8 mouse cellular contexts compared by ENCODE assay signal in genomic region chr15:84450441-84451183, GRCm38 (mm10). TPM values are rescaled to one million over a fixed set of nuclear protein-coding genes. Genes with fewer than 3 reads are reported as not detected.
DNase-seq lines count a peak whose midpoint lies in the region; ATAC-seq and TF ChIP-seq lines count a peak whose summit lies in the region.

No protein-coding gene starts in this region.

- peak overlapping the region; percentile 54 for H3K9ac ChIP-seq in embryonic facial prominence, embryonic 13.5 days
- H3K9ac ChIP-seq in heart, embryonic 12.5 days = peak overlapping the region; percentile 53

- H3K36me3 ChIP-seq in C2C12 (ENCODE audit: control insufficient read depth, insufficient read depth) = no peaks in the 10 kb centered on the region
- H3K36me3 ChIP-seq in embryonic facial prominence, embryonic 13.5 days = no peaks in the 10 kb centered on the region
- H3K36me3 ChIP-seq in heart, embryonic 12.5 days = no peaks in the 10 kb centered on the region

- no peak for TF ChIP-seq CTCF in C2C12 (IDR thresholded peaks at IDR 0.05; ENCODE audit: control insufficient read depth, insufficient read depth, insufficient read length)

- no peak for ATAC-seq in embryonic facial prominence, embryonic 13.5 days (ENCODE audit: insufficient number of reproducible peaks, insufficient read depth, low FRiP score, low TSS enrichment, low read depth)
- no peak for ATAC-seq in heart, embryonic 12.5 days (ENCODE audit: insufficient number of reproducible peaks, low FRiP score)
- ATAC-seq in inflammation-experienced regulatory T-cells, adult 6 months = no peak

- peak overlapping the region; percentile 49 for H3K4me2 ChIP-seq in embryonic facial prominence, embryonic 13.5 days
- H3K4me2 ChIP-seq in heart, embryonic 12.5 days = peak overlapping the region; percentile 69

- WGBS in embryonic facial prominence, embryonic 13.5 days = under 1% methylated on average over 21 of the region's 21 CpGs
- WGBS in heart, embryonic 12.5 days = 2% methylated on average over 21 of the region's 21 CpGs

- H3K9me3 ChIP-seq in embryonic facial prominence, embryonic 13.5 days = no peaks in the 10 kb centered on the region
- H3K9me3 ChIP-seq in heart, embryonic 12.5 days (replicated peaks) = no peaks in the 10 kb centered on the region

- H3K4me1 ChIP-seq in embryonic facial prominence, embryonic 13.5 days = peaks cover 14% of the 10 kb centered on the region
- H3K4me1 ChIP-seq in heart, embryonic 12.5 days (replicated peaks) = peaks cover 13% of the 10 kb centered on the region

- H3K79me2 ChIP-seq in C2C12 (ENCODE audit: control insufficient read depth, insufficient read depth) = no peaks in the 10 kb centered on the region

- no peak overlapping the region for H3K4me3 ChIP-seq in C2C12 (ENCODE audit: insufficient read depth, poor library complexity, severe bottlenecking)
- H3K4me3 ChIP-seq in embryonic facial prominence, embryonic 13.5 days = peak overlapping the region; percentile 12; the same call in 1 of the 2 replicates
- peak overlapping the region; percentile 34 for H3K4me3 ChIP-seq in heart, embryonic 12.5 days

- peaks cover 35% of the 10 kb centered on the region for H3K27me3 ChIP-seq in C2C12 (ENCODE audit: control insufficient read depth, insufficient read depth, insufficient read length)
- H3K27me3 ChIP-seq in embryonic facial prominence, embryonic 13.5 days = peaks cover 63% of the 10 kb centered on the region
- H3K27me3 ChIP-seq in heart, embryonic 12.5 days (replicated peaks) = peaks cover 48% of the 10 kb centered on the region

- peak overlapping the region; percentile 44 for H3ac ChIP-seq in C2C12 (ENCODE audit: control insufficient read depth, insufficient read length, low read depth)

- no peak overlapping the region; the same call in 1 of the 2 replicates for H3K27ac ChIP-seq in embryonic facial prominence, embryonic 13.5 days
- 0 out of 2 replicates have a peak overlapping the region, but pooled peaks have one; percentile 34 for H3K27ac ChIP-seq in heart, embryonic 12.5 days (ENCODE audit: poor library complexity, severe bottlenecking)

- peak; percentile 62 to 63 for DNase-seq in adrenal gland, adult 18-20 months (ENCODE audit: low spot score in 2 of 2)
- peak; percentile 49 to 61 for DNase-seq in layer of hippocampus, postnatal 10 days (ENCODE audit: low spot score in 2 of 2)
- DNase-seq in lung, postnatal 4 days = peak; percentile 39 to 48
- DNase-seq in right cerebral cortex, adult 2 months (ENCODE audit: low spot score in 2 of 2) = peak; percentile 84 to 85

- no peaks in the 10 kb centered on the region for H3K79me3 ChIP-seq in C2C12 (ENCODE audit: low read depth)

TF ChIP-seq in C2C12, 6 proteins besides CTCF, POLR2A, EP300 and RAD21:
- TF ChIP-seq MYOD1 (IDR thresholded peaks at IDR 0.05; ENCODE audit: control insufficient read depth, insufficient read length, low read depth) = peak; percentile 17
- TF ChIP-seq MAX (IDR thresholded peaks at IDR 0.05) = no peak

RNA-seq across cellular contexts. Expression of gene Shisal1, which starts 3.7 kb away (rescaled TPM):
- not detected for polyA plus RNA-seq in C2C12 (2012; fragmentation: generic; extraction: Trizol)
- total RNA-seq in adrenal gland, adult 18-20 months (2021) = 1 to 10 TPM; 1.5 to 1.8 TPM
- polyA plus RNA-seq in embryonic facial prominence, embryonic 13.5 days (2015; fragmentation: Nextera tagmentation; extraction: Ambion mirVana) = 1.3 and 2.4 TPM in 2 replicates
- 0.44 and 0.51 TPM in 2 replicates for polyA plus RNA-seq in heart, embryonic 12.5 days (2016; fragmentation: Nextera tagmentation; extraction: Ambion mirVana)
- 10 to 100 TPM; 60.9 to 67.4 TPM for total RNA-seq in layer of hippocampus, postnatal 10 days (2021)
- not detected for polyA plus RNA-seq in inflammation-experienced regulatory T-cells, adult 6 months (2017; shearing (Covaris generic))
